Mouse (Mus musculus) cerebellum, postnatal 25 days (tissue): ENCODE data around the gene Cldn19.

Experiments used
- DNase-seq, 2 experiments: peaks; one replicate each; pipeline ENCODE4 v3.0.0; 2021; ENCODE audit warnings: mixed read lengths in 2 of 2

Gene Cldn19

DNA sequence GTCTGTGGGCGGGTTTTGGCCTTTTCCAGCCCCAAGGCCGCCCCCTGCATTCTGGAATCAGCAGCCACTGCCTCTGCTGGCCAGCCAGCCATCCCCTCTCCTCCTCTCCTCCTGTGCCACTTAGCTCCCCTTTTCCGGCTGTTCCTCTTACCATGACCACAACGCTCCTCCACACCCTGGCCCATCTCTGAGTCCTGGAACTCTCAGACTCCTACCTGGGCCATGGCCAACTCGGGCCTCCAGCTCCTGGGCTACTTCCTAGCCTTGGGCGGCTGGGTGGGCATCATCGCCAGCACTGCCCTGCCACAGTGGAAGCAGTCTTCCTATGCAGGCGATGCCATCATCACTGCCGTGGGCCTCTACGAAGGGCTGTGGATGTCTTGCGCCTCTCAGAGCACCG is at the start of gene Cldn19:
Gene Cldn19 (plus strand): TSS at position 64 of the 400 bp plus-strand sequence.
- DNase-seq: no peak

DNA sequence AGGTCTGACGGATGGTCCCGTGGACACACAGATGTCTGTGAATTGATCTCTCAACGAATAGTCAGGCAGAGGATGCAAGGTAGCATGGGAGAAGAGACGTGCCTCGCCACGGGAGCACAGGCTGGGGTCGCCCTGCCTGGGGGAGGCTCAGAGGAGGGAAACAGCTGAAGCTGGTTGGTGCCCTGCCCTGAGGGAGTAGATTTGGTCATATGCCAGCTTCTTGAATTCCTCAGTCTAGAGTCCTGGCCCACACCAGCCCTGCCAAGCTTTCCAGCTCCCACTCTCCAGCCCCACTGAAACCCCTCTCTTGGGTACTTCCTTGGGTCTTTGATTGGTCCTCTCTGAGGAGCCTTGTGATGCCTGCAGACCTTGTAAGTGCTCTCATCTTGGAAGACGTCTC is 38.5 kb upstream of the Cldn19 start:
- DNase-seq: no peak

DNA sequence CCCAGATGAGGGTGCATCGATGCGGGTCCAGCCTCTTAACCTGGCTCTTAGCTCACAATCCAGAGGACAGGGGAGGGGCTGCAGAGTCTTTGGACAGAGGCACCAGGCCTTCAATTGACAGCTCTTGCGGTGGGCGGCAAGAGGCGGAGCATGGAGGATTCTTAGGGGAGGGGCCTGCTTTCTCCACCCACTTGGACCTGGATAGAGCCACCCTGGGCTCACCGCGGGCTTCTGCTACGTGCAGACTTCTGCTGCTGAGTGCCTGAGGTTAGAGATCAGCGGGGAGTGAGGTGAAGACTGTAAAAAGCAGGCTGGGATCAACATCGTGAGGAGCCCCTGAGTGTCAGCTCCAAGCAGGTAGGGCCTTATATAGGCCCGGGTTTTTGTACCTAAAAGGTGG is 37.0 kb upstream of the Cldn19 start, which contains the start of gene Tmem269:
Gene Tmem269 (minus strand): TSS at position 49 of the 400 bp plus-strand sequence.
- no peak for DNase-seq

DNA sequence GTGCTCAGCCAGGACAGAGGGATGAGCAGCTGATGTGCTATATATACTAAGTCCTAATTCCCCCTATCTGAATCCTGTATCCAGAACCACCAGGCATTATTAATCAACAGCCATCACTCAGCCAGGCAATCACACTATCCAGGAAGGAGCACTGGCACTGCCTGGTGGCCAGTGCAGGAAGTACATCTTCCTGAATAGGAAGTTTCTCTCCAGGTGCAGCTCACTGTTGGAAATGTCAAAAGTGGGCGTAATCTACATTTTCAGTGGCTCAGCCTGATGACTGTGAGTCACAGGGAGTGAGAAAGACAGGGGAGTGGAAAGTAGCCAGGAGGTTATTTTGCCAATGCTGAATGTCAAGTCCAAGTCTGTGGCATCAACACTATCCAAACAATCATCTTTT is 31.5 kb upstream of the Cldn19 start:
- DNase-seq: peak; percentile 38 to 62

DNA sequence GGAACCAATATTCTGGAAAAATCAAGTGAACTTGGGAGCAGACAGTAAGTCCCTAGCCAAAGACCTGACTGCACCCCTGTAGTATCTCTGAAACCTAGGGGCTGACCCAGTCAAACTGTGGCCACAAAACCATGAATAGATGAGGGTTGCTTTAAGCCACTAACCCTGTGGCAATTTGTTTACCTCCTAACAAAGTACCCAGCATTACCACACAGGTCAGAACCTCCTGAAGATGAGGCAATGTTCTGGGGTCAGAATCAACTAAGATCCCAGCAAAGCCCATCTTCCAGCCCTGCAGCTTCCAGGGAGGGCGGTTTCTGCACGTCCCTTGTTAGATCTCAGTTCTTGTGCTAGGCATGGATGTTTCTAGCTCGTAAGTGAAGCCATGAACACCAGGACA is 30.7 kb upstream of the Cldn19 start:
- no peak for DNase-seq

DNA sequence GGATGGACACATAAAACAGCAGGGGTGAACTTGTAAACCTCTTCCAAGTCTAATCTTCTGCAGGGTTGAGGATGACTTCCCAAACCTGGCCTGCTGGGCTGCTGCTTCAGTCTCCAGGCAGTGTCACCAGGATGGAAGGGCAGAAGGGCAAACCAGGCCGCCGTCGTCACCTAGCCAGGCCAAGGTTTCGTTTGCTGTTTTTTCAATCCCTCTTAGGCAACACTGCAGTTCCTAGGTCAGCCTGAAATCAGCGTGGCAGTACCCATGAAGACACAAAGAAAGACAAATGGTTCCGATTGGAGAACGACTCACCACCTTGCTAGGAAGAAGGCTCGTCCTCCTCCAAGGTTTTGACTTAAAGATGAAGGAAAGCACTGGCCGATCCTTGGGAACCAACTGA is 29.5 kb upstream of the Cldn19 start:
- DNase-seq: no peak

DNA sequence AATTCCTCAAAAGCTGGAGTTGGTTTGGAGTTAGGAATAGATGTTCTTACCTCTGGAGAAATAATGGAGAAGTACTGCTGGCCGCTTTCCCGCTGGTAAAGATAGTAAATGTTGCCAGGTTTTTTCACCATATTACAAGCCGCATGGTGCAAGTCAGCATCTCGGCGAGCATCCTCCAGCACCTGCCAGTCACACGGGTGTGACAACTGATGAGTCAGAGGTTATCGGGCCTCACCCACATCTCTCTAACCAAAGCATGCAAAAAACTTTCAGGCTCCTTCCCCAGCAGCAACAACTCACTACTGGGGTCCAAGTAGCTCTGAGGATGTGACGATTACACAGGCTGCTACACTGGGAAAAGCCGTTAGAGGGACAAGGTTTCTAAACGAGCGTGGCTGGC is 28.5 kb upstream of the Cldn19 start:
- no peak for DNase-seq

DNA sequence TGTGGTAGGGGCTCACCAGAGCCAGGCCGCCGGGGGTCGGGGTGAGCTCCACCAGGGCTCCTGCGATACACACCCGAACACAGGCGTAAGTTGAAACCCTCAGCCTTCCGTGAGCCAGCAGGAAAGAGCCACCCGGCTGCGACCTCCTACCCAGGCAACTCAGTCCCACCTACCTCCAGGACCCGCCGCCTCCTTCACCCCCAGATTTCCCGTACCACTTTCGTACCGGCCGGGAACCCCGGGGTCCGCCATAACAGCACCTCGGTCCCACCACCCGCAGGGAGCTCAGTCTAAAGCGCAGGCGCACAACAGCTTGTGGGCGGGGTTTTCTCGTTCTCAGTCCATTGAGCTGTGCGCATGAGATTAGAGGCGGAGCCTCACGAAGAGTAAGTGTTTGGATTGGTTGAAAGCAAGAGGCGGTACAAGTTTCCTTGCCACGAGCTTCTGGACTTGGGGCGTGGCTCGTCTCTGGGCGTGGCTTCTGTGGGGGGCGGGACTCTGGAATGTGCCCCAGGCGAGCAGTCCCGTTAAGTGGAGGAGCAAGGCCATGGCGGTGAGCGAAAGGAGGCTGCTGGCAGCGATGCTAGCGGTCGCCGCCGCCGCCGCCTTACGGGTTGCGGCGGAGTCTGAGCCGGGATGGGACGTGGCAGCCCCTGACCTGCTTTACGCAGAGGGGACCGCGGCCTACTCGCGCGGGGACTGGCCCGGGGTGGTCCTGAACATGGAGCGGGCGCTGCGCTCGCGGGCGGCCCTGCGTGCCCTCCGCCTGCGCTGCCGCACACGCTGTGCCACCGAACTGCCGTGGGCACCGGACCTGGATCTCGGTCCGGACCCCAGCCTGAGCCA is 22.6 kb upstream of the Cldn19 start, which contains the start of the genes AU022252 and P3h1:
Gene AU022252 (minus strand): TSS at position 303 of the 846 bp plus-strand sequence.
Gene P3h1 (plus strand): TSS at position 506 of the 846 bp plus-strand sequence.
- peak; percentile 99 for DNase-seq

DNA sequence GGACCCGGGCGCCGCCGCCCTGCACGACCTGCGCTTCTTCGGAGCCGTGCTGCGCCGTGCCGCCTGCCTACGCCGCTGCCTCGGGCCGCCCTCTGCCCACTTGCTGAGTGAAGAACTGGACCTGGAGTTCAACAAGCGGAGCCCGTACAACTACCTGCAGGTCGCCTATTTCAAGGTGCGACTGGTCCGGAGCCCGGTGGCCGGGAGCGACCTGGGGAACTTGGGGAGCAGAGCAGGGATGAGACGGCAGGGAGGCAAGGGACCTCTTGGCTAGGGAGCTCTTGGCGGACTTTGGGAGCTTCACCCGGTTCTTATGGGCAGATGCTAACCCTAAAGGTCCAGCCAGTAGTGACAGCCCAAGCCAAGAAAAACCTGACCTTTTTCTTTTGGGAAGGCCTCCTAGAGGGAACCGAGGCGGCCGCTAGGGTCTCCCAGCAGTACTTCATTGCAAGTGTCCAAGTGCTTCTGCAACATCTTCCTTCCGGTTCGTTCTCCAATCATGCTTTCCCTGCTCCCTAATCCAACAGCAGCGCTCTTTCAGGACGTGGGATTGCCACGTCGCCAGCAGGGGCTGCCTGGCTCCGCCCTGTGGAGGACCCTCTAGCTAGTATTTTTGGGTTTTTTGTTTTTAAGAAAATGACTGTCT is 21.8 kb upstream of the Cldn19 start:
- DNase-seq: peak in 1 of 2 experiments; percentile 67

DNA sequence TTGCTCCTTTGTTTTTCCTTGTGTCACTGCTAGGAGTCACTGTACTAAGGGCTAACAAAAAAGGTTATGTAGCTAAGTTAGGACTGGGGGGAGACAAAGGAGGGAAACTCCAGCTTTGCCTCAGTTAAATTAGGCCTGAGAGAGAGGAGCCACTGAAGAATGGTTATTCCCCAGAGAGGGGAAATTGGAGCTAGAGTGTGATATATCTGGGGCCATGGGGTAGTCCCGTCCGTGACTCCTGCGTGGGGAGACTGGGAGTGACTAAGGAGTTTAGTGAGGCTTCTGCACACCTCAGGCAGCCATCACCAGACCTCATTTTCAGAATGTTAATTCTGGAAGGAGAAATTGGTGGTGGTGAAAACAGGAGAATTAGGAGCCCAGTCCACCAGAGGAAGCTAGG is 20.9 kb upstream of the Cldn19 start:
- DNase-seq: no peak

DNA sequence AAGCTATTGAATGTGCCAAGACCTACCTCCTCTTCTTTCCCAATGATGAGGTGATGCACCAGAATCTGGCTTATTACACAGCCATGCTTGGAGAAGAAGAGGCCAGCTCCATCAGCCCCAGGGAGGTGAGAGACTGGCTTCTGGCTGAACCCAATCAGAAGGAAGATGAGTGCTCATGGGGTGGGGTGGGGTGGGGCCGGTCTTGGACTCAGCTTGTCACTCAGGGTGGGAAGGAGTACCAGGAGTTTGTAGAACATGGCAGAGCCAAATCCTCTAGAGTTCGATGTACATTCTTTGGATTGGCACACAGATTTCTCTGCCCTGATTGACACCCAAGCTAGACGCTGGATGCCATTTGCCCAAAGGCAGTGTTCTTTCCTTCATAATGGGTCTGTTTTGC is 16.6 kb upstream of the Cldn19 start:
- no peak for DNase-seq

DNA sequence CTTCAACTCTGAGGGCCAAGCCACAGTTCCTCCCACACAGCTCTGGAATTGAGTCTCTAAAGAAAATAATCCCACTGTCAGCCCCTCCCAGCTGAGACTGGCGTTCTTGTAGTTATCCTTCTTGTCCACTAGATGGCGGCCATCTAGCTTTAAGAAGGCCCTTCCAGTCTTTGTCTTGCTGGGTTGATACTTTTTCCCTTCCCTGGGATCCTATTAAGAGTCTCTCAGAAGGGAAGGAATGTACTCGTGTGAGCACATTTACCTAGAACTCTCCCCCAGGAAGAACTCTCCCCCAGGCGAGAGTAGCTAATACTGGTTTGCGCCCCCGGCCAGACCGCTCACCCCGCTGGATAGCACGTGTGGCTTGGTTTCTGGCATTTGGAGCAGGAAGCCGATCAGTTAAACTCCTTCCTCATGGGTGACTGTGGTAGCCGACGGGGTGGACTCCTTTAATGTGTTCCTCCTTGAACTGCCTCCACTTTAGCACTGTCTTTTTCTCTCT is 16.0 kb upstream of the Cldn19 start:
- DNase-seq: peak; percentile 32 to 44

DNA sequence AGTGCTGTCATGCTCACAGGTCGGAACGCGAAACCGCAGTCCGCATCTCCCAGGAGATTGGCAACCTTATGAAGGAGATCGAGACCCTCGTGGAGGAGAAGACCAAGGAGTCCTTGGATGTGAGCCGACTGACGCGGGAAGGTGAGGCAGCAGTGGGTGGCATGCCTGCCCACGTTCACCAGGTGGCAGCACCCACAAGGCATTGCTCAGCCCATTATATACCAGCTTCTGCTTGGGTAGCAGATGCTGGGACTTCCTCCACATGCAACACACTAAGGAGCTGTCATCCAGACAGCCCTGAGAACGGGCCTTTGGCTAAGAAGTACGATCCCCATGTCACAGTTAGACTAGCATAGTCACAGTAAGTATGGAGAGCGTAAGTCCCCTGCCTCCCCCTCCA is 13.6 kb upstream of the Cldn19 start:
- peak in 1 of 2 experiments; percentile 60 for DNase-seq

DNA sequence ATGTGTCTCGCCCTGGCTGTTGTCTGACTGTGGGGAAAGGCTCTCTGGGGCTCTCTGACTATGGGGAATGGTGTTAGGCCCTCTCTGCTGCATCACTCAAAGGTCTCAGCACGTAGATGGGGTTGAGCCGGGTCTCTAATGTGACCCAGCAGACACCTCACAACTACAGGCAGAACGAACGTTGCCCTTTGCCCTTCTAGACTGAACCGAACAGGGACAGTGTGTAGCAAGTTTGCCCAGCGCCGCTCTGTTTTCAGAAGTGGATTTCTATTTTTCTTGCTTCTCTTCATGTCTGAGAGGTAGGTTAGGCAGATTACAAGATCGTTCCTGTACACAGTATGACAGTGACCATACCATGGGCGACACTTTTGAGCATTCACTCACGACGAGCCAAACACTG is 12.6 kb upstream of the Cldn19 start:
- no peak for DNase-seq

DNA sequence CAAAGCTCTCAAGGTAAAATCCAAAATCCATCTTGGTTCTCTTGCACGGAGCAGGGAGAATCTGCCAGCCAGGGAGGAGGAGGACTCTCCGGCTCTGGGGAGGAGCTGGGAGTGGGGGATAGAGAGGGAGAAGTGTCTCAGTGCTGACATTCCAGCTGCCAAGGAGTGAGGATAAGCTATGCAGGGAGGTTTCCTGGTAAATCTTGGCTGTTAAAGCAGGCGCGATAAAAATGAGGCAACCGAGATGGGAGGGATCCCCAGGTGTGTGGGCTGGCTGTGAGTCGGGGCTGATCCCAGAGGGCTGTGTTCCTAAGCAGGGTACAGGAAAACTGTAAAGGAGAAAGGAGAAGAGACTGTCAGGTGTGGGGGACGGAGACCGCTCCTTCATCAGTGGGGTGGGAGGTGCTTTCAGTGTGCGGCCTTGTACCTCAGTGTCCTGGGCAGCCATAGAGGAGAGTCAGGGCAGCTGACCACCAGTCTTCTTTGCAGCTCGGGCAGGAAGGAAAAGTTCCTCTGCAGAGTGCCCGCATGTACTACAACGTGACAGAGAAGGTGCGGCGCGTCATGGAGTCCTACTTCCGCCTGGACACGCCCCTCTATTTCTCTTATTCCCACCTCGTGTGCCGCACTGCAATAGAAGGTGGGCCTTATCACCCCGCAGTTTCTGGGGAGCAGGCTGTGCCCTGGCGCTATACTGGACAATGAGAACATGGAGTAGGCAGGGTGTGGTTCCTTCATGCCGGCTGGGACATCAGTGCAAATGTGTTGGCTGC is 10.6 kb upstream of the Cldn19 start:
- DNase-seq: no peak

DNA sequence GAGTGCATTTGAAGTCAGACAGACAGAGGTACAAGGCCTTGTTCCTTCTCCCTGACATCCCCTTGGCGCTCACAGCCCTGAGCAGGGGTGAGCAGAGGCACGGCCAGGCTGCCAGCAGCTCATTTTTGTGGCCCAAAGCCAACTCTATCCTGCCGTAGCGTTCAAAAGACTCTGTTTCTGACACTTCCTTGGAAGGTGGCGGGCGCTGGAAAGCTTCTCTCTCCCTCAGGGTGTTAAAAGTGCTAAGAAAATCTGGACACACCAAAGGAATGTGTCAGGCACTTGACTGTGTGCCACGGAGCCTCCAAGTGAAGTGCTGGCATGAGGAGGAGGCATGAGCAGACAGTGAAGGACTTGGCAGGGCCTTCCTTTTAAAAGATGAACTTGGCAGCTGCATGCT is 9.7 kb upstream of the Cldn19 start:
- DNase-seq: peak; percentile 54

DNA sequence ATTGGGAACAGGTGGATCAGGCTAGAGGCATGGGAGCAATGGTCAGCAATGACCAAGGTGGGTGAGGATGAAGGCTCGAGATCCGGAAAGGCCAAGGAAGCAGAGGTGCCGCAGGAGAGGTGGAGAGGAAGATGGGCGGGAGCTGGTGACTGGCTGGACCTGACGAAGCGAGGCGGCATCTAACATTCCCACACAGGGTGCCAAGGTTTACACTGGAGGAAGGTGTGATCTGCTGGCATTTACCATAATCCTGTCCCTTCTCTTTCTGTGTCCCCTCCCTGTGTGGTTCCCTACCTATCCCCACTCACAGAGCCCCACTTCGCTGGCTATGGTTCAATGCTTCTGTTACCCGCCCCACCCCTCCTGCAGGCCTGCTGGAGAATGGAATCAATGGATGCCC is 9.3 kb upstream of the Cldn19 start:
- DNase-seq: no peak

DNA sequence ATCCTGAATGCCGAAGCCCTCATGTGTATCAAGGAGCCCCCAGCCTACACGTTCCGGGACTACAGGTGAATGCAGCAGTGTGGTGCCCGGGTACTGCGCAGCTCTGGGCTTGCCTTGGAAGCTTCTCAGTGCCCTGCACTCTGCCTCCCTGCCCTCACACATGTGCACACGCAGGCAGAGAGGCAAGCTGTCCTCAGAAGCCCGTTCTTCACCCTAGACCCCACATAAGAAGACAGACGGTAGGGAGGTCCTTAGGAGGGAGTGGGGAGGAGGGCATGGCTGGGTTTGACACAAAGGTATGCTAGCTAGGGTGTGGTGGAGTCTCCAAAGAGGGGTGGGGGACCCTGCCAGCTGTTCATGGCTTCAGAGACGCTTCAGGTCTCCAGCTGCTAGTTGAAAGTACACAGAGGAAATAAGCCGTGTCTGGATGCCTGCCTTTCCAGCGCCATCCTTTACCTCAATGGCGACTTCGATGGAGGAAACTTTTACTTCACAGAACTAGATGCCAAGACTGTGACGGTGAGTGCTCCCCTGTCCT is 8.5 kb upstream of the Cldn19 start:
- no peak for DNase-seq

DNA sequence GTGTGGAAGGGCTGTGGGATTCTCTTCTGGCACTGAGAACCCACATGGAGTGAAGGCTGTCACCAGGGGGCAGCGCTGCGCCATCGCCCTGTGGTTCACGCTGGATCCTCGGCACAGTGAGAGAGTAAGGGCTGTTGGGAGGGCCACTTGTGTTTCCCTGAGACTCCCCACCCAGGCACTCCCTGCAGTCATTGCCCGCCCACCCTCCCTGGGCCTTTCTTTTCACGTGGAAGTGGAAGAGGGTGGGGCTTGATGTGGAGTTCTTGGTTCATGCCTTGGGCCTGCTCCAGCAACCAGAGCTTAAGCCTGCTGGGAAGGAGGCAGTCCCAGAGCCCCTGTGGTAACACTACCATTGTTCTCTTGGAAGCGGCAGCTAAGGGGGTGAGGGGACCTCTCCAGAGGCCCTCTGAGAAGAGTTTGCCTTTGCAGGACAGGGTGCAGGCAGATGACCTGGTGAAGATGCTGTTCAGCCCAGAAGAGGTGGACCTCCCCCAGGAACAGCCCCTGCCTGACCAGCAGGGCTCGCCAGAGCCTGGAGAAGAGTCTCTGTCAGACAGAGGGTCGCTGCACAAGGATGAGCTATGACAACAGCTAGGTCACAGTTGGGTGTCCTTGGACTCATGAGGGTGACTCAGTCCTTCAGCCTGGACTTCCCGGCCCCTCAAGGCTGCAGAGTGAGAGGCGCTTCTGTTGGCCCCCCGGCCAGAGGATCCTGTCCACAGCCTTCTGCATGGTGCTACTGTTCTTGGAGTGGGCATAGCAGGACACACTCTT is 7.6 kb upstream of the Cldn19 start:
- DNase-seq: peak; percentile 58 to 72

DNA sequence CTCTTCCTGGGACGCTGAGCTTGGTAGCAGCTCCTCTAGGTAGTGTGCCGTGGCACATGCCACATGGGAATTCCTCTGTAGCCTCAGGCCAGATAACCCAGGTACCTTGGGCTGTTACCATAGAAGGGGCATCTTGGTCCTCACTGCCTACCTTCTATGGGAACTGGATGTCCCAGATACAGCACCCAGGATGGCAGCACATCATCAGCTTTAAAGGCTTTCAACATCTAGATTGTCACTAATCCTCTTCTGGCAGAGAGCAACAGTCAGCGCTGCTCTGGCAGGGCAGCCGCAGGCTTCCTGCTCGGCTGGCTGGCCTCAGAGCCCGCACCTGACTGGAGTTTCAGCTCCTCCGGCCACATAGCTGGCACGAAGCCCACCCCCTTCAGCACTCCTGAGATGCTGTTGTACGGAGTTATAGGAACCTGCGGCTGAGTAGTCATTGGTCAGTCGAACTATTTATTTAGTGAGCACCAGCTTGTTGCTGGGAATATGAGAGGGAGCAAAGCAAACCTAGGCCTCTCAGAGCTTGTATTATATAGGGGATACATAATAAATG is 6.7 kb upstream of the Cldn19 start:
- peak in 1 of 2 experiments; percentile 62 for DNase-seq

DNA sequence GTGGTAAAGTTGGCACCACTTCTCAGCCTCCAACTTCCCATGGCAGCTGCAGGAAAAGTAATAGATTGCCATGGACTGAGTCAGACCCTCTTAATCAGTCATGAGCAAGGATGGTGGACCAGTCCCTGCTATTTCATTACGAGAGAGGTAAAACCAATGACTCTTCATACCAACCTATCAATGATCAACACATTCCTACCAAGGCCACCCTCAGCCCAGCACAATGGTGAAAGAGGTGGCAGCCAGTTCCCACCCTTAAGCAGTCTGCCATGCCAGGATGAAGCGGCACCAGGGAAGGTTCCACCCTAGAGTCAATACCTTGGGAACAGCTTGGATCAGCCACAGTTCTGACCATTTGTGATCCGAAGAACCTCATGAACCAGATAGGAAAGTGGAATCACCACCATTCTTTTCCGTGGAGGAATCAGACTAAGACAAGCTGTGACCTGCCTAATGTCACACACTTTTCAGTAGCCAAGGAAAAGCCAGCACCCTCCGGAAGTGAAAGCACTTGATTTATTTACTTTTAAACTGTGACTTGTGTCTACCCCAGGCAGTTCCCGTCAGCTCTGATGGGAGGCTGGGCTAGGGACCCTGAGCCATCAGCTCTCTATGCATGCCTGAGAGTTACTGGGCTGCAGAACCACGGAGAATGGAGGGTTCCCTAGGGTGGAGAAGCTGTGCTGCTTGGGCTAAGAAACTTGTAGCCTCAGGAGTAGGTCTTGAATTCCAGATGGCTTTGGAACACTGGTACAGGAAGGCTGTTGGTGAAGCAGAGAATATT is 3.0 kb upstream of the Cldn19 start:
- DNase-seq: no peak
